Mouse (Mus musculus): ENCODE measurements at regions not wholly inside any gene's neighbourhood (a gene's known extent, or its start where the extent isn't known, plus 50 kb on each side); places are given as distances from the start of the nearest gene placed in this dataset.

DNA sequence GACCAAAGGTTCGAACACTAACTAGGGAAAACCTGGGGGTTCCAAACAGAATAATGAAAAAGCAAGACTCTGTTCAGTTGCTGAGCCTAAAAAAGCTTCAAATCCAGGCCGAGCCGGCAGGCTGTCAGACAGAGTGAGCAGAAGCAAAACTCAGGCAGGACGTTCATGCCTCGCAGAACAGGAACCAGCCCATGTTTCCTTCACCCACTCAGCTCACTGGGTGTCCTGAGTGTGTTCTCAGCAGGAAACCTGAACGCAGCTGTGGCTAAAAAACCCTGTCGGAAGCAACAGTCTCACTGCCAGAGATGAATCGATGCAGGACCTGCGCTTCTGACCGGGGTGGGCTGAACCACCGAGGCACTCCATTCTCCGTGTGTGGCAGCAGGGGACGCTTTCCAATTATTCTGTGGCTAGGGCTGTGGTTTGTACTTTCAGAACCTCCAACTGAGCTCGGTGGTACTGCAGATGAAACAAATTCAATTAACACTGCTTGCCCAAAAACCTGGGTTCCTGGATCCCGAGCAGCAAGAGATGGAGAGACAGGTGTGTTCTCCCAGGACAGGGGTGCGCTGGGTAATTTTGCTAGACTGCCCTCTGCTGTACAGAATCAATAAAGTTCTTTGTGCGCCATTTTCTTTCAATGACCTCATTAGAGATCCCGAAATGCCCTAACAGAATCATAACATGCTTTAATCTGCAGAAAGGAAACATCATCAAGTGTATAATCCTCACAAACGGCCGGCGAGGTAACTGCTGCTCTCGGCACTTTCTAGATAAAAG is 121.1 kb upstream of the Akirin2 start:
- H3K27ac ChIP-seq (ENCODE audit: low read depth) = no peak overlapping the region
- DNase-seq (ENCODE audit: low spot score) (no peak), ATAC-seq (ENCODE audit: insufficient read depth, low read depth) (no peak)
- H3K27me3 ChIP-seq (ENCODE audit: control insufficient read depth, insufficient read depth, low read length) = peaks cover 27% of the 10 kb centered on the region
- no peaks in the 10 kb centered on the region for H3K4me1 ChIP-seq (ENCODE audit: control insufficient read depth, insufficient read depth)
- no peak overlapping the region for H3K4me3 ChIP-seq (ENCODE audit: low read depth, low read length)
- H3K4me2 ChIP-seq (ENCODE audit: low read depth, low read length) = no peak overlapping the region
- WGBS = 78% methylated on average over 22 of the region's 22 CpGs
- H3K9ac ChIP-seq (replicated peaks; ENCODE audit: low read depth, low read length) = no peak overlapping the region
- no peaks in the 10 kb centered on the region for H3K9me3 ChIP-seq (replicated peaks; ENCODE audit: control insufficient read depth, low read length)
- TF ChIP-seq CTCF (IDR thresholded peaks at IDR 0.05; ENCODE audit: low read depth) (no peak), EP300 (IDR thresholded peaks at IDR 0.05; ENCODE audit: low read depth) (no peak)
- H3K36me3 ChIP-seq (replicated peaks; ENCODE audit: control insufficient read depth, insufficient read depth, low read length) = no peaks in the 10 kb centered on the region

DNA sequence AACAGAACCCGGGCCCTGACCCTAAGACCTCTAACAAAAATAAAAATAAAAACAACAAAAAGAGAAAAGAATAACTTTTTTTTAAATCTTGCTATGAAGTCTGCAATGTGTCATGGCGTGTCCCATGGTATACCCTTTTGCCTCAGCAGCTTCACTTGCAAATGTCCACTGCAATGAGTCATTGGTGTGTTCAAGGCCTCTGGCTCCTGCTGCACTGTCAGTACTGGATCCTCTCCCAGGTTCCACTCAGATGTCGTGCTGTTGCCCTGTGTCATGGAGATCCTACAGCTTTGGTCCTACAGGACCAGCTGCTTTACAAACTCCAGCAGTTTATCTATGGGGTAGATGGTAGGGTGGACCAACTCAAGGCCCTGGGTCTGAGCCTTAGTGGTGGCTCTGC is 113.4 kb upstream of the Akirin2 start:
- DNase-seq (ENCODE audit: low spot score) (no peak), ATAC-seq (ENCODE audit: insufficient read depth, low read depth) (no peak)

DNA sequence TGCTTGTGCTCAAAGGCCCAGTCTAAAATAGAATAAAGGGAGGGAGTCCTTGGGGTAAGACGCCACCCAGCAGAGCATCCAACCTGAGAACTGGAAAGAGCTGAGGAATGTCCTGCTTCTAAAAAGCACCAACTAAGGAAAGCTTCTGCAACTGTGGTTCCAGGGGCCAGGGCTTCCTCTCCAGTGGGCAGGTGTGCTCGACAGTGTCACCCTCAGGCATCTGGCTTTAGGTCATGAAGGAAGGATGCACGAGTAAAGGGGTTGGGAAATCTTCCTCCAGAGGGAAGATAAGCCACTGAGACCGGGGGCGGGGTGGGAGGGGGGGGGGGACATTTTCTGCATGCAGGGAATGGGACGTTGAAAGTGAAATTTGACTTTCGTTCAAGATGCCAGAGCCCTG is 101.2 kb upstream of the Akirin2 start:
- H3K4me3 ChIP-seq (ENCODE audit: low read depth, low read length) = no peak overlapping the region
- H3K27me3 ChIP-seq (ENCODE audit: control insufficient read depth, insufficient read depth, low read length) = no peaks in the 10 kb centered on the region
- H3K9me3 ChIP-seq (replicated peaks; ENCODE audit: control insufficient read depth, low read length) = no peaks in the 10 kb centered on the region
- H3K9ac ChIP-seq (replicated peaks; ENCODE audit: low read depth, low read length) = no peak overlapping the region
- no peak overlapping the region for H3K27ac ChIP-seq (ENCODE audit: low read depth)
- H3K36me3 ChIP-seq (replicated peaks; ENCODE audit: control insufficient read depth, insufficient read depth, low read length) = no peaks in the 10 kb centered on the region
- WGBS = 64% methylated on average over 7 of the region's 7 CpGs
- H3K4me1 ChIP-seq (ENCODE audit: control insufficient read depth, insufficient read depth) = no peaks in the 10 kb centered on the region
- no peak overlapping the region for H3K4me2 ChIP-seq (ENCODE audit: low read depth, low read length)
- DNase-seq (ENCODE audit: low spot score) = no peak
- TF ChIP-seq EP300 (IDR thresholded peaks at IDR 0.05; ENCODE audit: low read depth) (no peak), CTCF (IDR thresholded peaks at IDR 0.05; ENCODE audit: low read depth) (no peak)
- no peak for ATAC-seq (ENCODE audit: insufficient read depth, low read depth)

More for the DNA sequence above, 113.4 kb upstream of the Akirin2 start:
- no peak overlapping the region for H3K27ac ChIP-seq (ENCODE audit: low read depth)
- H3K4me1 ChIP-seq (ENCODE audit: control insufficient read depth, insufficient read depth) = no peaks in the 10 kb centered on the region; the same call in 1 of the 2 replicates
- H3K27me3 ChIP-seq (ENCODE audit: control insufficient read depth, insufficient read depth, low read length) = peaks cover 28% of the 10 kb centered on the region
- WGBS = 73% methylated on average over 3 of the region's 3 CpGs
- no peak overlapping the region for H3K9ac ChIP-seq (replicated peaks; ENCODE audit: low read depth, low read length)
- no peak overlapping the region for H3K4me2 ChIP-seq (ENCODE audit: low read depth, low read length)
- H3K36me3 ChIP-seq (replicated peaks; ENCODE audit: control insufficient read depth, insufficient read depth, low read length) = no peaks in the 10 kb centered on the region
- no peak overlapping the region for H3K4me3 ChIP-seq (ENCODE audit: low read depth, low read length)
- TF ChIP-seq CTCF (IDR thresholded peaks at IDR 0.05; ENCODE audit: low read depth) (no peak), EP300 (IDR thresholded peaks at IDR 0.05; ENCODE audit: low read depth) (no peak)
- H3K9me3 ChIP-seq (replicated peaks; ENCODE audit: control insufficient read depth, low read length) = no peaks in the 10 kb centered on the region

DNA sequence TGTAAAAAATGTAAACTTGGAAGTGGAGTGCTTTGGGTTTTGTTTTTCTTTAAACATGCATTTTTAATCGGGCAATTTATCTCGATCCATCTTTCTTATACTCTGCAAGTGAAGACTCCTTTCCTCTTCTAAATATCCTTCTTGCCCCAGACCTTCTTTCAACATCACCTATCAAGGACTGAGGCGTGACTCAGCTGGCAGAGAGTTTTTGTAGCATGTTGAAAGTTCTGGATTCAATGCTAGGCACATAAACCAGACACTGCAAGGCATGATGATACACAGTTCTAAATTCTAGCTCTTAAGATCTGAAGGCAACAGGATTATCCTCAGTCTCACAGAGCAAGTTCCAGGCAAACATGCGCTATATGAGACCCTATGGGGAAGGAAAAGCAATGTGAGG is 88.1 kb upstream of the Akirin2 start:
- Histone ChIP-seq H3K4me3 (ENCODE audit: low read depth, low read length) (no peak overlapping the region), H3K27ac (ENCODE audit: low read depth) (no peak overlapping the region), H3K4me2 (ENCODE audit: low read depth, low read length) (no peak overlapping the region), H3K4me1 (ENCODE audit: control insufficient read depth, insufficient read depth) (no peaks in the 10 kb centered on the region), H3K9ac (replicated peaks; ENCODE audit: low read depth, low read length) (no peak overlapping the region), H3K9me3 (replicated peaks; ENCODE audit: control insufficient read depth, low read length) (no peaks in the 10 kb centered on the region), H3K27me3 (ENCODE audit: control insufficient read depth, insufficient read depth, low read length) (no peaks in the 10 kb centered on the region), H3K36me3 (replicated peaks; ENCODE audit: control insufficient read depth, insufficient read depth, low read length) (no peaks in the 10 kb centered on the region)
- ATAC-seq (ENCODE audit: insufficient read depth, low read depth) (no peak), DNase-seq (ENCODE audit: low spot score) (no peak)
- TF ChIP-seq EP300 (IDR thresholded peaks at IDR 0.05; ENCODE audit: low read depth) (no peak), CTCF (IDR thresholded peaks at IDR 0.05; ENCODE audit: low read depth) (no peak)
- WGBS = 81% methylated on average over 4 of the region's 4 CpGs

DNA sequence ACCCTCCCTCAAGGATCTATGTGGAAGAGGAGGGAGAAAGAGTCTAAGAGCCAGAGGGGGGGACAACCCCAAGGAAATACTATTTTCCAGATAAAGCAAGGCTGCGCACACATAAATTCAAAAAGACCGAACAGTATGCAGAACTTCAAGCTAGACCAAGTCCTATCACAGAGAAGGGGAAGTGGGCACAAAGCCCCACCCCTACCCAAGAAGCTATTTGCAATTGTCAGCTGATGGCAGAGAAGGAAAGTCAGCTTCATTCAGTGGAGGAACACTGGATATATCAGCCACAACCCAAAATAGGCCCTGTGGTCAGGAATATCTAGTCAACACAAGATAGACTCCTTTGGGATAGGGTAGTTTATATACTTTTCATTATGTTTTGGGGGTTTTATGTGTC is 84.9 kb upstream of the Akirin2 start:
- H3K4me1 ChIP-seq (ENCODE audit: control insufficient read depth, insufficient read depth) = no peaks in the 10 kb centered on the region
- WGBS = 97% methylated on average over 2 of the region's 2 CpGs
- DNase-seq (ENCODE audit: low spot score) (no peak), ATAC-seq (ENCODE audit: insufficient read depth, low read depth) (no peak)
- no peak overlapping the region for H3K4me2 ChIP-seq (ENCODE audit: low read depth, low read length)
- TF ChIP-seq EP300 (IDR thresholded peaks at IDR 0.05; ENCODE audit: low read depth) = no peak
- TF ChIP-seq CTCF (IDR thresholded peaks at IDR 0.05; ENCODE audit: low read depth) = no peak
- no peak overlapping the region for H3K9ac ChIP-seq (replicated peaks; ENCODE audit: low read depth, low read length)
- no peak overlapping the region for H3K4me3 ChIP-seq (ENCODE audit: low read depth, low read length)
- H3K9me3 ChIP-seq (replicated peaks; ENCODE audit: control insufficient read depth, low read length) = no peaks in the 10 kb centered on the region
- no peak overlapping the region for H3K27ac ChIP-seq (ENCODE audit: low read depth)
- H3K27me3 ChIP-seq (ENCODE audit: control insufficient read depth, insufficient read depth, low read length) = no peaks in the 10 kb centered on the region
- H3K36me3 ChIP-seq (replicated peaks; ENCODE audit: control insufficient read depth, insufficient read depth, low read length) = no peaks in the 10 kb centered on the region

DNA sequence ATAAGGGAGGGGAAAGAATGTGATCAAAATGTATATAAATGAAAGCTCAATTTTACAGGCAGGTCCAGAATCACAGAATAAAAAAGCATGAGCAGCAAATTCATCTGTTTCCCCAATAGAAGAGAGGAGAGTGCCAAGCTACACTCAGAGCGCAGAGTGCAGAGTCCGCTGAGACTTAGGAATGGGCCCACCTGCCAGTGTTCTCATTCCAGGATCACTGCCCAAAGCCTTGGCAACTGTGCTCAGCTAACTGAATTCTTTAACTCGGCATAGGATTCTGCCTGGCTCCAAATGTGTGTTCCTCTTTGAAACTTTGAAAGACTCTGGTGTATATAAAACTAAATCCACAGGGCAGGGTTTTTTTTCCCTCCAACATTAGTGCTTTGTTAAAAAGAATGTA is 84.4 kb upstream of the Akirin2 start:
- no peaks in the 10 kb centered on the region for H3K36me3 ChIP-seq (replicated peaks; ENCODE audit: control insufficient read depth, insufficient read depth, low read length)
- TF ChIP-seq CTCF (IDR thresholded peaks at IDR 0.05; ENCODE audit: low read depth) (no peak), EP300 (IDR thresholded peaks at IDR 0.05; ENCODE audit: low read depth) (no peak)
- WGBS = 77% methylated on average over 3 of the region's 3 CpGs
- ATAC-seq (ENCODE audit: insufficient read depth, low read depth) = no peak
- no peaks in the 10 kb centered on the region for H3K27me3 ChIP-seq (ENCODE audit: control insufficient read depth, insufficient read depth, low read length)
- no peak for DNase-seq (ENCODE audit: low spot score)
- no peak overlapping the region for H3K4me3 ChIP-seq (ENCODE audit: low read depth, low read length)
- no peaks in the 10 kb centered on the region for H3K4me1 ChIP-seq (ENCODE audit: control insufficient read depth, insufficient read depth)
- H3K27ac ChIP-seq (ENCODE audit: low read depth) = no peak overlapping the region
- H3K9ac ChIP-seq (replicated peaks; ENCODE audit: low read depth, low read length) = no peak overlapping the region
- no peaks in the 10 kb centered on the region for H3K9me3 ChIP-seq (replicated peaks; ENCODE audit: control insufficient read depth, low read length)
- H3K4me2 ChIP-seq (ENCODE audit: low read depth, low read length) = no peak overlapping the region
